Mouse (Mus musculus): Measurements from ENCODE around the gene Drc1.

Drc1 gene

GRCm38 (mm10) chr5:30411524-30411923 is 130.3 kb downstream of the Drc1 start:
- in situ Hi-C loops (cut with MboI, MseI), result no loop called here

GRCm38 (mm10) chr5:30415381-30415780 is 134.2 kb downstream of the Drc1 start:
- in situ Hi-C loops (cut with MboI, MseI), result no loop called here

- in situ Hi-C loops (cut with MboI, MseI), result no loop called here
These were observed 134.7 kb downstream of the Drc1 start for GRCm38 (mm10) chr5:30415876-30416275.

Data from T-helper 1 cell (primary cell).